Mouse (Mus musculus): ENCODE data around the gene Arhgap10.

GRCm38 (mm10) chr8:77509044-77509443 lies 8.7 kb downstream of the Arhgap10 start:
- TF ChIP-seq POLR2A (IDR thresholded peaks at IDR 0.05; ENCODE audit: control insufficient read depth, low read depth, low read length) (no peak), CTCF (IDR thresholded peaks at IDR 0.05; ENCODE audit: control insufficient read depth, insufficient read depth, insufficient replicate concordance, low read depth, low read length) (no peak)
